Mouse (Mus musculus) bone marrow, adult 2 months (tissue): ENCODE results near the gene Hmces.

Source experiments
- CTCF ChIP-seq: fragments of 200-500 bp; IDR thresholded peaks from 2 replicates; pipeline ENCODE4 v1.5.1; 2011; ENCODE audit warnings: low read length, control low read depth; ENCODE audit not compliant: control insufficient read depth, insufficient read depth
- POLR2A ChIP-seq: fragments of 200-500 bp; IDR thresholded peaks from 2 replicates; pipeline ENCODE4 v1.6.1; 2011; ENCODE audit warnings: low read depth, mild to moderate bottlenecking, control low read depth, low read length, borderline replicate concordance; ENCODE audit not compliant: control insufficient read depth

- TF ChIP-seq POLR2A (no peak), CTCF (no peak)
Measured at GRCm38 (mm10) chr6:87914326-87915102, 779 bp downstream of the Hmces start.
